Mouse (Mus musculus): ENCODE data around the gene Tmem219.
"Not testable (repeated sequence)": the region's sequence is repeated elsewhere in the genome, so short reads cannot be mapped to it uniquely, and the experiment has no call there.

Gene Tmem219

DNA sequence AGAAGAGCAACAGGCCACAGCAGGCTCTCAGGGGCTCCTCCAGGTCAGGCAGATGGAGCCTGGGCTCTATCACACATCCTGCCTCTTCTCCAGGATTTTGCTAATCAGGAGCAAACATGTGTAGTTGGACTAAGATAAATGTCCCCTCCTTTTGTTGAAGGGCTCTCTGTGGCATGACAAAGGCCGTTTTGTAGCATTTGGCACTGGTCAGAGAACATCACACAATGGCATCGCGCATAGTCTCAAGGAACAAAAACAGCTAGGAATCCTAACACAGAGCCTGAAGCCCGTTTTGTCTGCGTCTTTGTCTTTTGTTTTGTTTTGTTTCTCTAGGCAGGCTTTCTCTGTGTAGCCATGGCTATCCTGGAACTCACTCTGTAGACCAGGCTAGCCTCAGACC is 1.3 kb upstream of the Tmem219 start:
- no peak for DNase-seq (ENCODE audit: low read depth, low spot score)

DNA sequence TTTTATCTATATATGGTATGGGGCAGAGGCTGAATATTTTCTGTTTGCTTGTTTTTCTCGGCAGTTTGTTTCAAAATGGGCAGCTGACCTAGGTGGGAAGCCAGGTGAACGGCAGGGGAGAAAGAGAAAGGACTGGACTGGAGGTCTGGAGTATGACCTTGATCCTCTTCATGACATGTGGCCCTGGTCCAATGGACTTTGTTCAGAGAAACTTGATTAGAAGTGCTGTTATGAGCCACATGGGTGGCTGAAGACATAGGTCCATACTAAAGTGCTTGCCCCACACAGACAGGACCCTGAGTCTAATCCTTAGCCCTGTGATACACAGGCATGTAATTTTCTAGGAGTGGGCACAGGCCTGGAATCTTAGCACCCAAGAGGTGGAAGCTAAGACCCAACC is 1.2 kb downstream of the Tmem219 start:
- DNase-seq (ENCODE audit: low read depth, low spot score), result no peak

DNA sequence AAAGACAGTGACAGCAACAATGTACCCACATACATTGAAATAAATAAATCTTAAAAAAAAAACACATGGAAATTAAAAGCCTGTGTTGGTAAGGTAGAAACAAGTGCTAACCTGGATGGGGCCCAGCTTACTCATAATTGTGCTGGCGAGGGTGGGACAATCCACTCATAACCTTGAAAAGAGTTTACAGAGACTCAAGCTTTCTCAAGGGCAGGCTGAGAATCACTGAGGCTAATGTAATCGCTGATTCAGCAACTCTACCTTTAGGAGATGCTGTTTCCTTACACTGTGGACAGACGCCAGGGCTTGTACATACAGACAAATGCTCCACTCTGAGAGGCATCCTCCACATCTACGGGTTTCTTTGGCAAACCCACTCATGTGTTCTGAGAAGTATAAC is 2.7 kb downstream of the Tmem219 start:
- DNase-seq (ENCODE audit: low read depth, low spot score), result no peak

DNA sequence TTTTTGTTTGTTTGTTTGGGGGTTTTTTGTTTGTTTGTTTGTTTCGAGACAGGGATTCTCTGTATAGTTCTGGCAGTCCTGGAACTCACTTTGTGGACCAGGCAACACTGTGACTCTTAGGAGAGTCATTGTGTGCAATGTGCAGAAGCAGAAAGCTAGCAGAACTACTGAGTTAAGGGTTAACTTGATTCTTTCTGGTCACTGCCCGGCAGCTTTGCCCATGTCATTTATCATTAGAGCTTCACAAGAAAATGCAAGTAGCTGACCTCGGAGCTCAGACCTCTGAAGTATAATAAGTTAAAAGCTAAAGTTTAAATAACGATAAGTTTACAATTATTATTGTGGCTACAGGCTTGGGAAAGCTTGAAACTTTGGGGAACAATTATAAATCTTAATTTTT is 4.4 kb downstream of the Tmem219 start:
- not testable (repeated sequence) for DNase-seq (ENCODE audit: low read depth, low spot score)

DNA sequence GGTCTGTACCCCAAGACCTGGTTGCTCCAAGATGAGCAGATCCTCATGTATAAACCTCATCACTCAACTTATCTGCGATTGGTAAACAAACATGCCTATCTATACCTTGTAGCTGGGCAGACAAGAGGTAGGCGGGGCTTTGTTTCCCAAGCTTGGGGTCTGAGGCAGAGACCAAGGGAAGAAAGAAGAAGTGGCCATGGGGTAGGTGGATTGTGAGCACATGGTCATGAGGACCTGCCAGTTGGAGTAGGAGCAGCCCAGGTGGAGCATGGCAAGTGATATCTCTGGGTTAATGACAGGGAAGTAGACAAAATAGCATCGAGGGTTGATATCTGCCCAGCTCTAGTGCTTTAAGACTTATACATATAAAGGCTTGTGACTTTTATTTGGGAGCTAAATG is 7.9 kb downstream of the Tmem219 start:
- no peak for DNase-seq (ENCODE audit: low read depth, low spot score)

DNA sequence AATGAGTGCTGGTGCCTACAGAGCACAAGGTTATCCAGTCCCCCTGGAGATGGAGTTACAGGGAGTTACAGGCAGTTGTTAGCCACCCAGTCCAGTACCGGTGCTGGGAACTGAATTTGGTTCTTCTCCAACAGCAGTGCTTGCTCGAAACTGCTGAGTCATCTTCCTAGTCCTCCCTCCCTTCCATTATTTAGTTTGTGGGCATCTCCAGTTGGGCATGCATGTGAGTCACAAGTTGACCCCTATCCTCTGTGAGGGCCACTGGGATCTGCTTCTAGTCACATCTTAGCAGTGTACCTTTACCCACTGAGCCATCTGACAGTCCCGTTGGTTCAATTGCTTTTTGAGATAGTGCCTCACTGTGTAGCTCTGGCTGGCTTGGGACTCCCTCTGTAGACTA is 17.1 kb downstream of the Tmem219 start:
- no peak for DNase-seq (ENCODE audit: low read depth, low spot score)

DNA sequence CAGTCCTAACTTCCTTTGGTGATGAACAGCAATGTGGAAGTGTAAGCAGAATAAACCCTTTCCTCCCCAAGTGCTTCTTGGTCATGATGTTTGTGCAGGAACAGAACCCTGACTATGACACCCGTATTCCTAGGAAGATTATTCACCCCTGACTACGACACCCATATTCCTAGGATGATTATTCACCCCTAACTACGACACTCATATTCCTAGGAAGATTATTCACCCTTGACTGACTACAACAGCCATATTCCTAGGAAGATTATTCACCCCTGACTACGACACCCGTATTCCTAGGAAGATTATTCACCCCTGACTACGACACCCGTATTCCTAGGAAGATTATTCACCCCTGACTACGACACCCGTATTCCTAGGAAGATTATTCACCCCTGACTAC is 22.9 kb downstream of the Tmem219 start:
- not testable (repeated sequence) for DNase-seq (ENCODE audit: low read depth, low spot score)

DNA sequence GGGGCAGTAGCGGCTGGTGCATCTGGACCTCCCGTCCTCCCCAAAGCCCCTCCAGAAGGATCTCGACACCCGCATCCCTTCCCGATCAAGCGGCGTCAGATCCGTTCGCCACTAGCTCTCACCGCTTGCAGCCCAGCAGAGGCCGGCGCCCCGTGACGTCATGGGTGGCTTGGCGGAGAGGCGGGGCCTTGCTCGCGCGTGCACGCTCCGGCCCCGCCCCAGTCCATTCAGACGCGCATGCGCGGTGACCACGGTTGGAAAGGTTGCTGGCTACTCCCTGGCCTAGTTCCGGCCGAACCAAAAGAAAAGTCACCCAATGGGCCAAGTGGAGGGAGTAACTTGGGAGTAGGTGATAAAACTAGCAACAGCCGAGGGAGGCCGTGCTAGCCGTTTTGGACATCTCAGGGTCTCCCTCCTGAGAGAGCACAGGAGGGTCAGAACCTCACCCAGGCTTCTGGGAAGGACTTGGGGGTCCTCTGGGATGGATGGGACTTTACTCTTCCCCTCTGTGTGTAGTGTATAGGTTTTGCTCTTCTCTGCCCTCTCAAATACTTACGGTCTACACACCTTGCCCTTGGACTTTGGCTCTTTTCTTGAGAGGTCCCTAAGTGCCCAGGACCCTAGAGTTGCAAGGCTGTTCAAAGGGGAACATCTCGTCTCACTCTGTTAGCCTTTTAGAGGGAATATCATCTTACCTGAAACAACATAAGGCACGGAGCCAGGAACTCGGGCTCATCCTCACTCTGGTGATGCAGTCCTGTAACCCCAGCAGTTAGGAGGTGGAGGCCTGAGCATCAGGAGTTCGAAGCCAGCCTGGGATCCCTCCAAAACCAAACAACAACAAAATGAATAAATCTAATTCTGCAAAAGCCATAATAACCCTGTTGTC is 24.4 kb downstream of the Tmem219 start:
- DNase-seq (ENCODE audit: low read depth, low spot score), result peak; percentile 85

DNA sequence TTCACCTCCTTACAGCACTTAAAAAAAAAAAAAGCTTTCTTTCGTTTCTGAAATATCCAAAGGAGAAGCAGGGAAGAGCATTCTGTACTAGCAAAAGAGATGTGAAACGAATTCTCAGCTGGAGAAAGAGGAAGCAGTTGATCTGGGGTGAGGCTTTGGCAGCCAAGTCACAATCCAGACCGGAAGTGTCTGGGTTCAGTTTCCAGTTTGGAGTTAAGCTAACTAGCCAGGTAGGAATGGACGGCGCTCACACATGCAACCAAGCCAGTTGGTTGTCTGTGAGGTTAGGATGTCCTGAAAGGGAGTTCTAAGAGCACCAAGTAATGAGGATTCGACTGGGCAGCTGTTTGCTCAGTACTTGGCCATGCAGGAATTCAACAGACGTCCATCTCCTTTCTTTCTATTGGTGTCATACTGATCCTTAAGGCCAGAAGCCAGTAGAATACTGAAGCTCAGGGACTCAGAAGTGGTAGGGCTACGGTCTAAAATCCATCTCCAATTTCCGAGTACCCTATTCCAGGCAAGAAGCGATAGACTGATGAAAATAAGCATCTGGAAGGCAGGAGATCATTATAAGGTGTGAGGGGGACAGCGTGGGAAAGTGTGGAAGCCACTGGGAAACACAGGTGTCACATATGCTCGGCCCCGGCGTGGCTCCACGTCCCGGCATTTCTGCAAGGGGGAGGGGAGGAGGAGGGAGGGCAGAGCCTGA is 25.2 kb downstream of the Tmem219 start:
- DNase-seq (ENCODE audit: low read depth, low spot score), result peak; percentile 30

DNA sequence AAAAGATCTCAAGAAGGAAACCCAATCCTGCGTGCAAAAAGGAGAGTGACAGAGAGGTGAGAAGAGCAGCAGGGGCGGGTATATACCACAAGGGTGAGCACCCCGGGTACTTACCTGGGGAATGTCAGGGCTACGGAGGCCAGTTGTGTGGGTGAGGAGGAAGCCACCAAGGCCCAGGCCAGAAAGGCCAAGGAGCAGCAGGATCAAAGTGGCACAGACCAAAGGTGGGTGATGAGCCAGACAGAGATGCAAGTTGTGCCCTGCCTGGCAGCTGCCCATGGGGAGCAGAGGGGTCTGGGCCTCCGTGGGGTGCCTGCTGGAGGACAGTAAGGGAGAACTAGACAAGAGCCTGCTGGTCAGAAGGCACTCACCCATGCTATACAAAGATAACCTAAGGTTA is 25.8 kb downstream of the Tmem219 start:
- DNase-seq (ENCODE audit: low read depth, low spot score), result no peak

DNA sequence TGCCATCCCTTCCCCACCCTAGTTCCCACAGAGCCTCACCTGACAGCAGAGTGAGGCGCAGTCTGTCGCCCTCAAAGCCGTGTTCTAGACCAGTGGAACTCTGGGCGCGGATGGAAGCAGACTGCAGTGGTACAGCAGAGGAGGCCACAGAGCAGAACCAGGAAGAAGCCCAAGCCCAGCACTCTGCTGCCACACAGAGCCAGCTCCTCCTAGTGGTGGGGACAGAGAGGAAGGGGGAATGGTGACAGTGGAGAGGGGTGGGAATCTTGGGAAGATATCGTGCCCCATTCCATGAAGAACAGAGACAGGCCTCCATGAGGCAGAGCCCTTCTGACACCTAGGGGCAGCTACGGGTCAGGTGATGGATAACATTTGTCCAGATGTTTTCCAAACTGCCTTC is 33.9 kb downstream of the Tmem219 start:
- DNase-seq (ENCODE audit: low read depth, low spot score), result no peak

DNA sequence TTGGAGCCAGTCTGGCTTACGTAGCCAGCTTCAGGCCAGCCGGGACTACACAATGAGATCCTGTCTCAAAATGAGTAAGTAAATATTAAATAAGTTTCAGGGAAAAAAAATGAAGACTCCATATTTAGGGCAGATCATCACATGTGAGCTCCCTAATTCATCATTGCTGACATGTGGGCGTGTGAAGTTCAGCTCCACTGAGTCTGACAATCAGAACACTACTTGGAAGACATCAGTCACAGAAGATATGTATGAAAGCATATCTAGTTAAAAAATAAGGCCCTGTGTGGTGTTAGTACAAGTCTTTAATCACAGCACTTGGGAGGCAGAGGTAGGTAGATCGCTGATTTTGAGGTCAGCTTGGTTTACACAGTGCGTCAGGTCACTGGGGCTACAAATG is 35.4 kb downstream of the Tmem219 start:
- DNase-seq (ENCODE audit: low read depth, low spot score), result no peak

DNA sequence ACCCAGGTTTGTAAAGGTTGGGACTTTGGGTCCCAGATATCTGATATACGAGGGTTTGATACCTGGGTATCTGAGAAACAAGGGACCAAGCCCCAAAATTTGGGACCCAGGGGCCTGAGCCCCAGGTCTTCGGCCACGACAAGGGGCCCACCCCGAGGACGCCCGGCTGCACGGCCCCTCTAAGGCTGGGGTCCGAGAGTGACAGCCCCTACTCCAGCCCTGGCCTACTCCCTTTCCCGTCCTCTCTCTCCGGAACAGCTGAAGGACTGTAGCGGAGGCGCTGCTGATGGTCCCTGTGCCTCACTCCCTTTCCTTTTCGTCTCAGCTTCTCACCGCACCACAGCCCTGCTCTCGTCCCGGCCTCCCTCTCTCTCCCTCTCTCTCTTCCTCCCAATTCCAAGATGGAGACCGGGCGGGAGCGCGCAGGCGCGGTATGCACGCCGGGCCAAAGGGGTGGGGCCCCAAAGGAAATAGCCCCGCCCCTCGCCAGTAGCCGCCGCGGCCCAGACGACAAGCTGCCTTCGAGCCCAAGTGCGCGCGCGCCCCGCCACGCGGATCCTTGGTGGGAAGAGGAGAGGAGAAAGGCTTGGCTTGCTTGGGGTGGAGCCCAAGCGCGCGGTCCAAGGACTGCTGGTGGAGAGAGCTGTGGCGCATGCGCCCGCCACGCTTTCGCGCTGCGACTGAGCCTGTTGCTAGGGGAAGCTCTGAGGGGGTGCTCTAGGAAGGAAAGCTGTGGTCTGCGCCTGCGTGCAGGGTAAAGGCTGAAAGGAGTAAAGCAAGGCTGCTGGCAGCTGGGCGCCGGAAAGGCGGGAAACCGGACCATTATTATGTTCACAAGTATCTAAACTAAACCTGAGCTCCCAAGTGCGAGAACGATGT is 38.2 kb downstream of the Tmem219 start, which contains the start of gene Taok2:
TSS of gene Taok2 (minus strand) at position 418 of the 879 bp plus-strand sequence.
- DNase-seq (ENCODE audit: low read depth, low spot score), result peak; percentile 93

DNA sequence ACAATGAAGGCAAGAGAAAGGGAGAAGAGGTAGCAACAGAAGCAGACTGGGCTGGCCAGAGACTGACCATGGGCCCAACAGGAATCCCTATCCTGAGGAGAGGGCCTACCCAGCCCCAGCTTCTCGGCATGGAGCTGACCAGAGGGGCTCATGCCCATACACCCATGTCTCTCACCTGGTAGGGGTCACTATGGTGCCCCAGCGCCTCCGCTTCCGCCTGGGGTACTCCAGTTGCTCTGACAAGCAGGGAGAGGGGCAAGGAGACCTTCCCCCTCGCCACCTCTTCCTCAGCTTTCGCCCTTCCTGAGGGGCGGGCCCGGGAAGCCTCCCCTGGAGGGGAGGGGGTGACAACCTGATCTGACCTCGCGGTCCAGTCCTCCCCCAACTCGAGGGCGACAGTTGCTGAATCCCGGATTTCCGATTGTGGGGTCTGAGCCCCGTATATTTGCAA is 39.0 kb downstream of the Tmem219 start:
- DNase-seq (ENCODE audit: low read depth, low spot score), result no peak

DNA sequence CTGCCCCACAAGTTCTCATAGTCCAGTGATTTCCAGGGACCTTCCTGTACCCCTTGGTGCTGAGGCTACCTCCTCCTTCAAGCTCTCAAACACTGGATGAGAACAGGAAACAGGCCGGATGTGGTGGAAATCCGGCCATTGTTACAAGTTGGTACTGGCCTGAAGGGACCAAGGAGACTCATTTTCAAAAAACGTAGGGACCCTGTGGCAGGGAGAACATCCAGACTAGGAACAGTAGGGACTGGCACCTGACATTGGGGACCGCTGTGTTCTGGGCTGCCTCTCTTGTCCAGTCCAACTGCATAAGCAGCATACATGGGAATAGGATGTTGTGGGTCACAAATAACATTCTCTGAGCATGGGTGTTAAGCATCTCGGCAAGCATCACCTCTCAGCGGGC is 41.7 kb downstream of the Tmem219 start:
- no peak for DNase-seq (ENCODE audit: low read depth, low spot score)

DNA sequence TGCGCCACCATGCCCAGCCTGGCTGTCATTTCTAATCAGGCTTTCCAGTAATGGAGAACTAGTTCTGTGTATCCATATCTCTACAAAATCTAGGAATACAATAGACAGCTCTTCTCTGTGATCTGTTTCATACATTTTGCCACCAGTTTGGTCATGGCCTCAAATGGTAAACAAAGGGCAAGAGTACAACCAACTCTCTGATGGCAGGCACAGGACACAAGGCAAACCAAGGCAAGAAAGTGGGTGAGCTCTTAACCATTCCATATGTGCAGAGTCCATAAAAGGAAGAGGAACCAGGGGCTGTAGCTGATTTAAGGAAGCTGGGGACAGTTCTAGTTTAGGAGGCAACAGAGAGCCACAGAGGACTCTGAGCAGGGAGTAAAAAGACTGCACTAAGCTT is 45.5 kb downstream of the Tmem219 start:
- DNase-seq (ENCODE audit: low read depth, low spot score), result no peak

DNA sequence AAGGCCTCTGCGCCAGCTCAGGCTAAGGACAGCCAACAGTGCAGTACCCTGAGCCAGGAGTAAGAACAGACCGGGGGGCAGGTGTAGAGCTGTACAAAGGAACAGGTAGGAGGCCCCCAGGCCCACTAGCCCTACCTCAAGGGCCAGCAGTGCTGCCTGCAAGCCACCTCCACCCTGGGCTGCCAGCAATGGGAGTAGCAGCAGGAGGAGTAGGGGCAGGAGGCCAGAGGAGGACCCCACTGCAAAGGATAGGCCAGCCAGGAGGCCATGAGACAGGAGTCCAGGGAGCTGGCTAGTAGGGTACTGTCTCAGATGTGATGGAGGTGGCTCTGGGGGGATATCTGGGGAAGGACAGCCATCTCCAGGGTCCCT is 52.2 kb downstream of the Tmem219 start:
- DNase-seq (ENCODE audit: low read depth, low spot score), result no peak

DNA sequence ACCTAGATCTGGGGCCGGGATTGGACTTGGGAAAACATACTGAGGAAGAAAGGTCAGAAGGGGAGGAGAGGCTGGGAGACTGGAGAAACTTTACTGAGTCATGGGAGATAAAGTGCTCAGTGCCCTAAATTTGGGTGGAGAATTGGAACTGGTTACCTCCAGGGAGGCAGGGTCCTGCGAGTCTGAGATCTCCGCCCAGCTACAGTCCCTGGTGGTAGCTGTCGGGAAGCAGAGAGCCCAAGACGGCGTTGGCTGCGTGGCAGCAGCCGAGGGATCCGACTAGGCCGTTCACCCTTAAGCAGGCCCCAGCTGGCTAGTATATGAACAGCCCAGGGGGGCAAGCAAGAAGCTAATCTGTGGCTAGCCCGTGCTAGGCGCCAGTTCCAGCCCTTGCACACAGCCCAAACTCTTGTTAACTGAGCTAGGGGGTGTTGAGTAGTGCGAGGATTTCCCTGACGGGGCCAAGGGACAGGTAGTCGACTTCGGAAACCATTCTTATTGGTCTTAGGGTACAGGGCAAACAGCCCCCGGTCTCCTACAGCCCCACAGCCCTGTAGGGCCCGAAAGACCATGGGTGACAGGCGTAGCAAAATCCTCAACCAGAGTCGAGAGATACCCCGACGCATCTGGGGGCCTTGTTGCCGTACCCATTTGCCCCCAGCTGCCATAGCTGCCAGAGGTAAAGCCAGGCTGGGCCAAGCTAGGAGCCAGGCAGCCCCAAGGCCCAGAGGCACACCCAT is 52.8 kb downstream of the Tmem219 start:
- DNase-seq (ENCODE audit: low read depth, low spot score), result no peak

DNA sequence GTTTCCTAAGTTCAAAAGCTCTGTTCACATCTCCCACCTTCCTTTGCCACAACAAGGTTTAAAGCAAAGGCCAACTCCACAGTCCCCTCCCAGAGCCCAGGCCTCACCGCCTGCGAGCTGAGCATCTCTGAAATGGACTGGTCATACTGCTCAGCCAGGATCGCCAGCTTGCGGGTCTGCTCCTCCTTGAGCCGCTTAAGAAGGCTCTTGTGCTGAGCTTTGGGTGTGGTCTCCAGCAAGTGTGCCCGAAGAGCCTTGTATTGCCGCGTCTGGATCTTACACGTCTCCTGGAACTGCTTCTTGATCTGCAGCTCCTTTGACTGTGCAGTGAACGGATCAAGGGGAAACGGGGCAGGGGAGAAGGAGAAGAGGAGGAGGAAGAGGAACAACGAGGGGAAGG is 54.7 kb downstream of the Tmem219 start:
- DNase-seq (ENCODE audit: low read depth, low spot score), result no peak

DNA sequence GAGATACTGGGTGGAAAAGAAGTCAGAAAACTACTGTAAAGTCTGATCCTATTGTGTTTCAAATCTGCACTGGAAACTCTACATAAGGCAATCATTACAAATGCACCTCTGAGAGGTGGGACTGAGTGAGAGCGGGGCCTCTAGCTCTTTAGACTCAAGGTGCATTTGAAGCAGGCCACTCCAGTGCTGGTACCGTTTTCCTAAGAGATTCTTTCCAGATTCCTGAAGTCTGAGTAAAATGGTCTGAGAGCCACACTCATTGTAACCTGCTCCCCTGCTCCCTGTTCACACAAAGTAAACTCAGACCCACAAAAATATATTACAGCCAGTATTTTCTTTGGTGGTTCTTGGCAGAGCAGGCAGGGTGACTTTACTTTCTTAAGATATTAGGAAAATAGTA is 55.2 kb downstream of the Tmem219 start:
- no peak for DNase-seq (ENCODE audit: low read depth, low spot score)

DNA sequence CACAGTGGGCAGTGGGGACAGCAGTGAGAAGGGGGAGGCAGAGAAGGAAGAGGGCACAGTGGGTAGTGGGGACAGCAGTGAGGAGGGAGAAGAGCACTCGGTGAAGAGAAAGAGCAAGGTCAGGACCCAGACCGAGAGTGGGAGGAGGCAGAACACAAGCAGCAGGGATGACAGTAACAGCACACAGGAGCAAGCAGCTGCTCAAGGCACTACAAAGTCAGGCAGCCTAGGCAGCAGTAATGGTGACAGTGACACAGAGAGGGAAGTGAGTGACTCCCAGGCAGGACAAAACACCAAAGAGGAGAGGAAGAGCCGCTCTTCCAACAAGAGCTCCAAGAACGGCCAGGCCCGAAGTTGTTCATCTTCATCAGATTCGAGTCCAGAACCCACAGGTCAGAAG is 58.9 kb downstream of the Tmem219 start:
- no peak for DNase-seq (ENCODE audit: low read depth, low spot score)
